Mouse (Mus musculus) embryonic facial prominence, embryonic 13.5 days (tissue): ENCODE results near the gene 1700123L14Rik. TPM values are rescaled to one million over a fixed set of nuclear protein-coding genes. Genes with fewer than 3 reads are reported as not detected.
"Not testable (repeated sequence)": the region's sequence is repeated elsewhere in the genome, so short reads cannot be mapped to it uniquely, and the experiment has no call there.

Experiments used
- ATAC-seq: fragments of 200-750 bp; cut with Nextera tagmentation; 2 replicates; pipeline ENCODE4 v1.8.0; 2017; ENCODE audit warnings: low read depth; ENCODE audit not compliant: insufficient number of reproducible peaks, insufficient read depth, low FRiP score, low TSS enrichment
- H3K27ac ChIP-seq: fragments of 300-500 bp; sonication (generic); 2 replicates; pipeline ENCODE4 v1.5.1; 2015; ENCODE audit warnings: moderate library complexity, mild to moderate bottlenecking, inconsistent platforms
- H3K27me3 ChIP-seq: fragments of 300-500 bp; sonication (generic); 2 replicates; pipeline ENCODE4 v1.6.1; 2015; ENCODE audit warnings: mild to moderate bottlenecking, inconsistent platforms
- H3K36me3 ChIP-seq: fragments of 300-500 bp; sonication (generic); 2 replicates; pipeline ENCODE4 v1.6.1; 2015; ENCODE audit warnings: mild to moderate bottlenecking, inconsistent platforms
- H3K4me1 ChIP-seq: fragments of 300-500 bp; sonication (generic); 2 replicates; pipeline ENCODE4 v1.6.1; 2015; ENCODE audit warnings: inconsistent platforms
- H3K4me2 ChIP-seq: fragments of 300-500 bp; sonication (generic); 2 replicates; pipeline ENCODE4 v1.6.1; 2015; ENCODE audit warnings: moderate library complexity, mild to moderate bottlenecking, inconsistent platforms
- H3K4me3 ChIP-seq: fragments of 300-500 bp; sonication (generic); 2 replicates; pipeline ENCODE4 v1.5.1; 2015; ENCODE audit warnings: mild to moderate bottlenecking, inconsistent platforms
- H3K9ac ChIP-seq: fragments of 300-500 bp; sonication (generic); 2 replicates; pipeline ENCODE4 v1.6.1; 2015; ENCODE audit warnings: mild to moderate bottlenecking, inconsistent platforms
- H3K9me3 ChIP-seq: fragments of 300-500 bp; sonication (generic); 2 replicates; pipeline ENCODE4 v1.6.1; 2016; ENCODE audit warnings: inconsistent platforms
- WGBS: fragments of 180-500 bp; shearing (Covaris S2); methylation state at CpG from one replicate; pipeline ENCODE4 v1.1.7; 2015; ENCODE audit warnings: mixed read lengths; 5-methylcytosine and 5-hydroxymethylcytosine counted together
- polyA plus RNA-seq: library from polyadenylated mRNA; unstranded; fragments of >200 nt; fragmentation: Nextera tagmentation; extraction: Ambion mirVana; gene quantifications from 2 replicates; pipeline ENCODE4 v1.2.1, GENCODE M21; 2015

The 1700123L14Rik gene
- not detected in 2 replicates for polyA plus RNA-seq

DNA sequence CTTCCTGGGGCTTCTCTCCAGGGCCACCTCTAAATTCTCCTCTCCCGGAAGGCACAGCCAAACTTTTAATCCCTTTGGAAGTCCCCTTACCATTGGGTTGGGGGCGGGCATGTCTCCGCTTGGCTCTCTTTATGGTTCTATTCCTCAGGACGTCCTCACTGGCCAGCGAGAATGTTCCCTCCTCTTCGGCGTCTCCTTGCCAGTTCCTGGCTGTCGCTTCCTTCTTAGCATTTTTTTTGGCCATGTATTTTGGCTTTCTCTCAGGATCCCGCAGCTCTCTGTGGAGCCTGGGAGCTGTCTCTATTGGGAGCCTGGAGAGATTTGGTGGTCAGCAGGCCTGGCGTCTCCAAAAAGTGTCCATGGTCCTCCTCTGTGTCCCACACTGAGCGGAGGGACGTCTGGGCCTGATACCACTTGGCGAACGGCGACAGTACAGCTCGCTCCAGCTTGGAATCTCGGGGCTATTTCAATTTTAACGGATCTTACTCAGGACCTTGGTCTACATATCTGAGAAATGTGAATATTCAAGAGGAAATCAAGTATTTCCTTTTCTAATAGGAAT, at the start of gene 1700123L14Rik:
Gene 1700123L14Rik (minus strand): TSS at position 426 of the 562 bp plus-strand sequence.
- no peak for ATAC-seq
- Histone ChIP-seq H3K9ac (no peak within 1 kb of the TSS), H3K4me2 (no peak within 1 kb of the TSS), H3K36me3 (no peaks in the 10 kb centered on the region), H3K27ac (no peak within 1 kb of the TSS), H3K4me1 (no peaks in the 10 kb centered on the region), H3K27me3 (no peaks in the 10 kb centered on the region), H3K4me3 (no peak within 1 kb of the TSS), H3K9me3 (no peaks in the 10 kb centered on the region)
- WGBS: 82% methylated on average over 18 of the region's 18 CpGs

DNA sequence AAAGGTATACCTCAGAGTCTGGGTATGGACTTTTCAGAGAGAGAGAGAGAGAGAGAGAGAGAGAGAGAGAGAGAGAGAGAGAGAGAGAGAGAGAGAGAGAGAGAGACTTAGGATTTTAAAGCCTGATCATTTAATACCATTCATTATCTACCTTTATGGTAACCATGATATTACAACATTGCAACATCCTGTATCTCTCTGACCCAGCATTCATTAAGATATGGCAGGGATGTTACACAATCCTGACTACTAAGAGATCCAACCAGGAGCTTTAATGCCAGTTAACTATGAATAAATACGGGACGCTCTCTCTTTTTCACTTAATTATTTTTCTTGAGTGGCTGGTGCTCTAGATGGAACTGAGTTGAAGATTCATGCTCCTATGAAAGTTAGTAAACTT, 39.4 kb upstream of the 1700123L14Rik start:
- WGBS: 92% methylated on average over 2 of the region's 2 CpGs
- Histone ChIP-seq H3K4me3 (no peak overlapping the region), H3K9me3 (no peaks in the 10 kb centered on the region), H3K9ac (no peak overlapping the region), H3K4me2 (no peak overlapping the region), H3K36me3 (no peaks in the 10 kb centered on the region), H3K4me1 (no peaks in the 10 kb centered on the region), H3K27me3 (no peaks in the 10 kb centered on the region), H3K27ac (no peak overlapping the region)
- no peak for ATAC-seq

DNA sequence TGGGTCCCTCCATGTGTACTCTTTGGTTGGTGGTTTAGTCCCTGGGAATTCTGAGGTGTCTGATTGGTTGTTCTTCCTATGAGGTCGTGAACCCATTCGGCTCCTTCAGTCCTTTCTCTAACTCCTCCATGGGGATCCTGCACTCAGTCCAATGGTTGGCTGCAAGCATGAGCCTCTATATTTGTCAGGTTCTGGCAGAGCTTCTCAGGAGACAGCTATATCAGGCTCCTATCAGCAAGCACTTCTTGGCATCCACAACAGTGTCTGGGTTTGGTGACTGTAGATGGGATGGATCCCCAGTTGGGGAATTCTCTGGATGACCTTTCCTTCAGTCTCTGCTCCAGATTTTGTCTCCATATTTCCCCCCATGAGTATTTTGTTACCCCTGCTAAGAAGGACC, 32.9 kb upstream of the 1700123L14Rik start:
- H3K4me1 ChIP-seq, H3K9ac ChIP-seq, H3K36me3 ChIP-seq, ATAC-seq, H3K27ac ChIP-seq, H3K27me3 ChIP-seq, H3K4me2 ChIP-seq, H3K4me3 ChIP-seq, H3K9me3 ChIP-seq: not testable (repeated sequence)
- 92% methylated on average over 2 of the region's 2 CpGs for WGBS

DNA sequence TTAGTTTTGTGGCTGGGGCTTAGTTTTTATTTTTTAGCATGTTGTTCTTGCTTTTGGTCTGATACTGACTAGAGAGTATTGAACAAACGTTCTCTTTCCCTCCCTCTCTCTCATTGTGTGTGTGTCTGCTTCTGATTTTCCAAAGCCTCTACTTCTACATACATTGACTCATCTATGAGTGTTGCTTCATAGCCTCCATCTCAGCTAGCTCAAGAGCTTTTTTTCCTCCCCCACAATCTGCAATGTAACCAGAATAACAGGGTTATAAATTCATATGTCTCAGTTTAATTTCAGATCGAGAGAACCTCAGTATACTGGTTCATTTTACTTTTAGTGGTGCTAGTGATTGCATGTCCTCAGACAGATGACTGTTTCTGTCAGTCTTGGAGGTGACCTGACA, 20.5 kb upstream of the 1700123L14Rik start:
- no peak overlapping the region for H3K4me3 ChIP-seq
- H3K27me3 ChIP-seq: no peaks in the 10 kb centered on the region
- H3K36me3 ChIP-seq: no peaks in the 10 kb centered on the region
- no peaks in the 10 kb centered on the region for H3K4me1 ChIP-seq
- 63% methylated on average over 2 of the region's 2 CpGs for WGBS
- no peak overlapping the region for H3K9ac ChIP-seq
- H3K9me3 ChIP-seq: no peaks in the 10 kb centered on the region
- H3K4me2 ChIP-seq: no peak overlapping the region
- no peak for ATAC-seq
- H3K27ac ChIP-seq: no peak overlapping the region

DNA sequence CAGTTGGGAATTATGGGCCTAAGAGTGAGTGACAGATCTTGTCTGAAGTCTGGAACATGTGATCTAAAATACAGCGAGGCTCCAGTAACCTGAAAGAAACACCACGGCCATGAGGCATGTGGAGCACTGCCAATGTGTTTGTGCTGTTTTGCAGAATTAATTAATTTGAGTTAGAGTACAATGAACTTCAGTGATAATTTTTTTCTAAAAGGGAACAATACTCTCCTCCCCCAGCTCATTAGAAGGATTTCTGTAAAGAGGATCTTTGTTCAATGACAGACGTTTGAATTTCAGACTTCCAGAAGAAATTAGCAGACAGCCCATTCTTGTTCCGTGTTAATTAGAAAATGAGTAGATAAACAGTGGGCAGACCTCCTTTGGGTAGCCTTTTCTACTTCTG, 17.3 kb upstream of the 1700123L14Rik start:
- WGBS: 51% methylated on average over 4 of the region's 4 CpGs

DNA sequence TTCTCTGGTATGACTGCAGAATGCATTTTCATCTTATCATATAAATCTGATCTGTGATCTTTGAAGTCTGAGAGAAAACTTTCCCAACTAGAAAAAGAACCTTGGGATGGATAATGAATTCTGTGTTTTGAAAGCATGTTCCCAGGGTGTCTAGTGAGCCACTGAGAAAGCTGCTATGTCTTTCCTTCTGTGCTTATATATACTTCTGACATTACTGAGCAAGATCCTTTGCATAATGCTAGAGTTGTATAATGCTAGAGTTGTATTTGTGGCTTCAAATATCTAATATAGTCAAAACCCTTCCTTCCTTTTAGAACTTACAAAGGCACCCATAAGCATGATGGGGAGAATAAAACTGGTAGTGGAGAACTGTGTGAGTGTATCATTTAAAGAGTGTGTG, 12.5 kb upstream of the 1700123L14Rik start:
- no peak for ATAC-seq
- no peaks in the 10 kb centered on the region for H3K27me3 ChIP-seq
- no peak overlapping the region for H3K4me2 ChIP-seq
- H3K9me3 ChIP-seq: no peaks in the 10 kb centered on the region
- no peaks in the 10 kb centered on the region for H3K4me1 ChIP-seq
- H3K9ac ChIP-seq: no peak overlapping the region
- no peak overlapping the region for H3K27ac ChIP-seq
- no peak overlapping the region for H3K4me3 ChIP-seq
- no peaks in the 10 kb centered on the region for H3K36me3 ChIP-seq

More for the DNA sequence above, 17.3 kb upstream of the 1700123L14Rik start:
- Histone ChIP-seq H3K9ac (no peak overlapping the region), H3K4me3 (no peak overlapping the region), H3K4me1 (no peaks in the 10 kb centered on the region), H3K36me3 (no peaks in the 10 kb centered on the region), H3K9me3 (no peaks in the 10 kb centered on the region), H3K27ac (no peak overlapping the region), H3K27me3 (no peaks in the 10 kb centered on the region), H3K4me2 (no peak overlapping the region)
- no peak for ATAC-seq

DNA sequence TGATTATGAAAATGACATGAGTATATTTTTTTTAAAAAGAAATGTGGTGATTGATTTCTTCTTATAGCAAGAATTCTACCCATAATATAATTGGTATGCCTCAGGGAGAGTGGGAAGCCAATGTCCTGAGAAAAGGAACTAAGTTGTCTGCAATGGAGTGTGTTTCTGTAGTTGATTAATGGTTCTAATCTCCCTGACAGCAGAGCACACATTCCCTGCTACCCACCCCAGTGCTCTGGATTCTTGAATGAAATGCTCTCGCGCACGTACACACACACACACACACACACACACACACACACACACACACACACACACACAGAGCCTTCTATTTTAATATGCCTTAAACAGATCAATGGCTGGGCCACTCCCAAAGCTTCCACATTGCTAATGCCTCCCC, 7.6 kb upstream of the 1700123L14Rik start:
- no peak overlapping the region for H3K4me2 ChIP-seq

DNA sequence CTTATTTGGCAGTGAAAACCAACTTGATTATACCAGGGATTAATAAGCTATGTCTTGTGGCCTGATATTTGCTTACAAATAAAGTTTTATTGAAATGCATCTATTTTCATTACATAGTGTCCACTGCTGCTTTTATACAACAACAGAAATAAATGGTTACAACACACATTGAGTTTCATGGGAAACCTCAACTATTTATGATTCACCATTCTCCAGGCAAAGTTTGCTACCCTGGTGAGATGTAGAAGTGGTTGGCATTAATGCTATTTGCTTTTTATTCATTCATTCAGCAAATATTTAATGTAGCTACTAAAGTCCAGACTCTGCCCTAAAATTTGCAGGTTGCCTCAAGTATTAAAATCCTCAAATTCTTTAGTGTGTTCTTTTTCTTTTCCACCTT, 988 bp upstream of the 1700123L14Rik start:
- Histone ChIP-seq H3K9ac (no peak overlapping the region), H3K36me3 (no peaks in the 10 kb centered on the region), H3K4me3 (no peak overlapping the region), H3K27me3 (no peaks in the 10 kb centered on the region), H3K4me1 (no peaks in the 10 kb centered on the region), H3K9me3 (no peaks in the 10 kb centered on the region), H3K27ac (no peak overlapping the region), H3K4me2 (no peak overlapping the region)
- ATAC-seq: no peak

More for the DNA sequence above, 7.6 kb upstream of the 1700123L14Rik start:
- no peaks in the 10 kb centered on the region for H3K4me1 ChIP-seq
- whole genome bisulfite sequencing: 94% methylated on average over 3 of the region's 3 CpGs
- no peak overlapping the region for H3K4me3 ChIP-seq
- no peak for ATAC-seq
- H3K27me3 ChIP-seq: no peaks in the 10 kb centered on the region
- H3K9me3 ChIP-seq: no peaks in the 10 kb centered on the region
- H3K9ac ChIP-seq: no peak overlapping the region
- no peak overlapping the region for H3K27ac ChIP-seq
- no peaks in the 10 kb centered on the region for H3K36me3 ChIP-seq

DNA sequence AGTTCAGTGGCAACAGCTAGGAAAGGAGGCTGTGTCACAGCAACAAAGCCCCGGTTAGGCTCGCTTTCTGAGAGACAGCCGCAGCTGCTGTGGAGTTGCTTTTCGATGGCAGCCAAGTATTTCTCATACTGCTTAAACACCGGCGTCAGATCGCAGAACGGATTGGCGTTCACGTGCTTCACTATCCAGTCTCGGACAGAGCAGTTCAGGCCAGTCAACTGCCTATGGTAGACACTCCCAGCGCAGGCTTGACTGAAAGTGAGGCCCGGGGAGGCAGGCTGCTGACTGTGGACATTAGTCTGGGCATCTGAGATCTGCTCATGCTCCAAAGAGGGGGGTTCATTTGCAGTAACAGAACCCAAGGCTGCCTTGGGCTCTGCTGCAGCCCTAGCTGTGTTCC, 640 bp downstream of the 1700123L14Rik start:
- Histone ChIP-seq H3K36me3 (no peaks in the 10 kb centered on the region), H3K4me3 (no peak overlapping the region), H3K27me3 (no peaks in the 10 kb centered on the region), H3K4me2 (no peak overlapping the region), H3K9me3 (no peaks in the 10 kb centered on the region), H3K27ac (no peak overlapping the region), H3K4me1 (no peaks in the 10 kb centered on the region), H3K9ac (no peak overlapping the region)
- no peak for ATAC-seq
- 88% methylated on average over 13 of the region's 13 CpGs for WGBS

DNA sequence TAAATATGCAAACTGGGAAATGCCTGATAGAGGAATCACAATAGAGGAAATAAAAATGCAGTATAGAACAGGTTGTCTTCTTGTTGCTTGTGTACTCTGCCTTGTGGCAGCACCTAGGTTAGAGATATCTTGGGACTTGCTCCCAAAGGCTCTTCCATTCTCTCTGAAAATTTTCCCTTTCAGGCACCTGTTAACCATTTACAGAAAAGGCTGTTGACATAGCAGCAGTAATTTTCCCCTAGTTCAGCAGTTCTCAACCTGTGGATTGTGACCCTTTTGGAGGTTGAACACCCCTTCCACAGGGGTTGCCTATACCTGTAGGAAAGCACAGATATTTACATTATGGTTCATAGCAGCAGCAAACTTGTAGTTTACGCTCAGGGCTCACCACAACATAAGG, 22.7 kb downstream of the 1700123L14Rik start:
- Histone ChIP-seq H3K4me3 (no peak overlapping the region), H3K27me3 (no peaks in the 10 kb centered on the region), H3K4me1 (no peaks in the 10 kb centered on the region), H3K36me3 (no peaks in the 10 kb centered on the region), H3K9ac (no peak overlapping the region), H3K27ac (no peak overlapping the region), H3K4me2 (no peak overlapping the region), H3K9me3 (no peaks in the 10 kb centered on the region)
- no peak for ATAC-seq
- WGBS: 95% methylated on average over 1 of the region's 1 CpGs

DNA sequence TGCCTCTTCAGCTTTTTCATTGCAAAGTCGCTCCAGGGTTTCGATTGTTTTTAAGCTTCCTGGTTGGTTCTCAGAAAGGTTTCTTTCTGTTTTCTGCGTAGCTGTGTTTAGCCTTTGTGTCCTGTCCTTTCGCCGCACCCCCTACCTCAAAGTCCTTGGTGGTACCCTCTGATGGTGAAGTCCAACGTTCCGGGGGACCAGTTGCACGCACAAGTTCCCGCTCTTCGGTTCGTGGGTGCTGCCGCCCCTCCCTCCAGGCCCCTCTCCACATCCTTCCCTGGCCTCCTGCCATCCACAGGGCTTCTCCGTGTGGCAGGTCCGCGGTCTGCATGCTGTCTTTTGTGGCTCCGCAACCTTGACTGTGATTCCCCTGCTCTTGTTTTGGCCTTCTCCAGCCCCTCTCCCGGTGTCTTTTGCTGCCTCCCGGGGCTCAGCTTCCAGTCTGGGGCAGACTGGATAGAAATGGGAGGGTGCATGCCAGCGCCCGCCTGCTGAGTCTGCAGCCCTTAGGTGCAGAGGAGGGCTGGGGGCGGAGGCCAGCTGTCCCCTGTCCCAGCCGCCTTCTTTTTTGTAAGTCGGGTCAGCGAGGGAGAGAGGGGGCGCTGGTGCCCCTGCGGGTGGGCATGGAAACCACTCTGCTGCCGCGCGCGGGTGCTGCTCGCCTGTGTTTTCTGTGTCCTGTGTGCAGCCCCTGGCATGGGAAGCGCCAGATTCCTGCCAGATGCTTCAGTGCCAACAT, 49.3 kb downstream of the 1700123L14Rik start:
- no peaks in the 10 kb centered on the region for H3K9me3 ChIP-seq
- H3K36me3 ChIP-seq: no peaks in the 10 kb centered on the region
- peak; percentile 49; the same call in 1 of the 2 replicates for ATAC-seq
- 2% methylated on average over 32 of the region's 32 CpGs for WGBS
- H3K4me2 ChIP-seq: peak overlapping the region; percentile 91
- H3K4me3 ChIP-seq: peak overlapping the region; percentile 63
- 0 out of 2 replicates have a peak overlapping the region, but pooled peaks have one; percentile 28 for H3K27ac ChIP-seq
- peaks cover 13% of the 10 kb centered on the region for H3K4me1 ChIP-seq
- H3K9ac ChIP-seq: peak overlapping the region; percentile 82
- 0 out of 2 replicates have a peak, but pooled peaks cover 12% of the 10 kb centered on the region for H3K27me3 ChIP-seq

DNA sequence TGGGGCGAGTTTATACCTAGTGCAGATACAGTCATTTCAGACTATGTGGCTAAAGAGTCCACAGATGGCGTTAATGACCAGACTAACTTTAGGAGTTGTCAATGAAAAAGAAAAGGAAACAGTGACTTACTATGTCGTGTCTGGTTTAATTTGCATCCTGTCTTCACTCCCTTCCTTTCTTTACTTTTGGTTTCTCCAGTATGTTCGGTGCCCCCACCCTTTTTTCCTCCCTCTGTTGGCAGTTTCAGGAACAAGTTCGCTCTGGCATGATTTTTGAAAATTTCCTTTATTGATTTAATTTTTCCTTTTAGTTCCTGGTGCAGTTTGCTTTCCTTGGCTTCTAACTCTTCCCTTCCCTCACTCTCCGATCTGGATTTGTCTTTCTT, 49.9 kb downstream of the 1700123L14Rik start:
- Histone ChIP-seq H3K27me3 (0 out of 2 replicates have a peak, but pooled peaks cover 12% of the 10 kb centered on the region), H3K4me2 (peak overlapping the region; percentile 91), H3K9me3 (no peaks in the 10 kb centered on the region), H3K36me3 (no peaks in the 10 kb centered on the region), H3K27ac (0 out of 2 replicates have a peak overlapping the region, but pooled peaks have one; percentile 28), H3K9ac (peak overlapping the region; percentile 82), H3K4me1 (peaks cover 13% of the 10 kb centered on the region), H3K4me3 (peak overlapping the region; percentile 63)
- ATAC-seq: no peak
- 8% methylated on average over 6 of the region's 6 CpGs for WGBS
